Mouse (Mus musculus): ENCODE measurements around the gene Secisbp2l.

Secisbp2l gene

DNA sequence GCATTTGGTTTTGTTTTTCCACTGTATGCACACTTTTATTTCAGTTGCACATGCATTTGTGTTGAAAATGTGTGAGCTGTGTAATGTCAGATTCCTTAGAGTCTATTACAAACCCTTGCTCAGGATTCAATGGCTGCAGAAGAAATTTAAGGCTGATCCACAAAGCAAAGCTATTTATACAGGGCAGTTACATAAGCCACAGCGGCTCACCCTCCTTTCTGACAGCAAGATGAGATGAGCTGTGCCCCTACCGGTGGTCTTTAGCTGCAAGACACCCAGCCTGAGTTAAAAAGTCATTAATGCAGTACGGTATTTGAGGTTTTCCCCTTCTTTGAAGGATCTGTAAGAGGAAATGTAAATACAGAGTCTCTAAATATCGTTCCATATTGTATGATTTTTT is 1.2 kb upstream of the Secisbp2l start:
- DNase-seq (ENCODE audit: low spot score in 2 of 2): no peak

DNA sequence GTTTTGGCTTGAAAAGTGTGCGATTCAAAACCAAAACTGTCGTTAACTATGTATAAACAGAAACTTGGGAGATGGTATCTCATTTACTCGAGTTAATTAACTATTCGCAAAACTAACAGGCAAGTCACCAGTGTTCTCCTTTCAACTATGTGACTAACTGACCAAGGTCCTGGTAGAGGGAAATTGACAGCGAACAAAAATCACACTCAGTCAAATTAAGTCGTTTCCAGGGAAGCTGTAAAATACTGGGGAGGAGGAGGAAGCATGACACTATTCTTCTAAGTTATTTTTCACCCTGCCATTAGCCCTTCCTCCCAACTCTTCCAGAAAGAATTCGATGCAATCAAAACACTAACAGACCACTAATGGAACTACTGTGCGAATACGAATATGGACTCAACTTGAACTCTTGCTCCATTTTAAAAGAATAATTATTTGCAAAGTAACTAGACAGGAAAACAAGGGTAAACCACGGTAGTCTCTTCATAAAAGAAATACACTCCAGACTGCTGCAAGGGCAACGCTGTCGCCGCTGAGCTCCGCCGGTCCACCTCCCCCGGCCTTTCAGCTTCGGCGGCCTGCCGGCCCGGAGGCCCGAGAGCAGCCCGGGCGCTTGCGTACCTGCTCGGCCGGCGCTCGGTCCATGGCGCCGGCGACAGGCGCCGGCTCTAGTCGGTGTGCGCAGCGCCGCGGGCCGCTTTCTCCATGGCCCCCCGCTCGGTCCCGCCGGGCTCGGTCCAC is 522 bp downstream of the Secisbp2l start:
- no peak for DNase-seq (ENCODE audit: low spot score in 2 of 2)

DNA sequence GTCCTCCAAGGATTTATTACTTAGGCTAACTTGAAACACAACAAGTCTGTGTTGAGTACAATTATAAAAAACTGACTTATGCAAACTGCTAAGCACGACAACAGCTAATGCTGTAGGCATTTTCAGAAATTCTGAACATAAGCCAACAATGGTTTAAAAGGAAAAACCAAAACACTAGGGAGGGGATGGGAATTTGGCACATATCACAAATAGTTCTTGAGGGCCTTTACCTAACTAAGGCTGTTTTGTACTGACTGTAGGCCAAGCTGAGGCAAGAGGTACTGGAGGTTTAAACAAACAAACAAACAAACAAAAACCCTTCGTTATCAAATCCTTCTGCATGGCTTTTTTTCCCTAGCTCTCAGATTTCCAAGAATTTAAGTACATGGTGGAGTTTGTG is 1.7 kb downstream of the Secisbp2l start:
- no peak for DNase-seq (ENCODE audit: low spot score in 2 of 2)

DNA sequence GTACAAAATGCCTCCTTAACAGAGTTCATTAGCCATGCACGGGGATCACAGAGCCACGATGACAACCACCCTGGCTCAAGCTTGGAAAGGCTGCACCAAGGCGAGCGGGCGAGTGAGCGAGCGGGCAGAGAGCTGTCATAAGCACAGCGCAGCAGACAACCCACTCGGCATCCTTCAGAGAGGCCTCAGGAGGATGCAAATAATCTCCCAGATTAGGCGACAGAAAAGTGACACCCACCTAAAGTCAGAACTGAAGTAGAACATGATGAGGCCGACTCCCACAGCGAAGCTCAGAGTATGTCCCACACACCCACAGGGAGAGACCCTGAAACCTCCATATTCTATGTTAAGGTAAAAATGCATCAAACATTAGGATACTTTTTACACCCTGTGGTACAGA is 4.3 kb downstream of the Secisbp2l start:
- DNase-seq (ENCODE audit: low spot score in 2 of 2): no peak

DNA sequence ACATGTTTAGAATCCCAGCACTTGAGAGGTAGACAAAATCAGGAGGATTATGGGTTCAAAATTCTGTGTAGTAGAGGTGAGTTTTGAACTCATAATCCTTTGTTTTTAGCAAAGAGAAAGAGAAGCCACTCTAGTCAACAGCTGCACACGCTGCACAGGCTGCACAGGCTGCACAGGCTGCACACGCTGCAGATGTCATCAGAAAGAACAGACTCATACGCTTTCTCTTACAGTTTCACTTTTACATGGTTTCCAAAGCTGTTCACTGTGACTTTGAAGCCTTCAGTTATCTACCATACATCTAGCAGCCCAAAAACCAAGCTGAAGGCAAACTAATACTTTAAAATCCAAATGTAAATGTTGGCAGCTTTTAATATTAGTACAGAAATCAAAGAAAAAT is 5.7 kb downstream of the Secisbp2l start:
- DNase-seq (ENCODE audit: low spot score in 2 of 2): no peak

DNA sequence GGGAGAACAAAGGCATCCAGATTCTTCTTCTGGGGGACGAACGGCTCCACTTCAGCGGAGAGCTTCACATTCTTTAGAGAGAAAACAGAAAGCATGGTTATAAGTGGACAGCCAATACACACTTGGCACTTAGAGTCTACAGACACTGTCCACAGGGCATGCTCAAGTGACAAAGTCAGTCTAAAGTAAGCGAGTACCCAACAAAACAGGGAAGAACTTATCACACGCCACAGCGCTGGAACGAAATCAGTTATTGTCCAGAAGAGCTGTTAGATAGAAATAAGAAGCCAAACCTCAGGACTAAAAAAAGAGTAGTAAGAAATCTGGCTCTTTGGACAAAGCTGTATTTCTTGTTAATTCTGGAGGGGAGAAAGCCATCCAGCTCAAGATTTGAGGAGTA is 7.0 kb downstream of the Secisbp2l start:
- no peak for DNase-seq (ENCODE audit: low spot score in 2 of 2)

DNA sequence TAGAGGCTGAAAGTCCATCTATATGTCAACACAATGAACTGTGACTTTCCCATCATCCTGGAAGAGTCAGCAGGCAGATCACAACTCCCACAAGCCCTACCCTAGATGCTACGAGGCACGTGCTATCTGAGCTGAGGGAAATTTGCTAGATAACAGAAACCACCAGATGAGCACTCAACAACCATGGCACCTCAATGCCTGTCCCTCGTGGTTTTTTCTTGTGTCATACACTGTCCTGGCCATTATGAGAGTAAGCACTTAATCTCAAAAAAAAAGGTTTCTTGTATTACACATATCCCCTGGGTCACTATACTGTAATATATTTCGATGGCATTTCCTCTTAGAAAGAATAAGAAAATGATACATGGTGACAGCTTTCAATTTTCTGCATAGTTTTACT is 7.8 kb downstream of the Secisbp2l start:
- DNase-seq (ENCODE audit: low spot score in 2 of 2): no peak

DNA sequence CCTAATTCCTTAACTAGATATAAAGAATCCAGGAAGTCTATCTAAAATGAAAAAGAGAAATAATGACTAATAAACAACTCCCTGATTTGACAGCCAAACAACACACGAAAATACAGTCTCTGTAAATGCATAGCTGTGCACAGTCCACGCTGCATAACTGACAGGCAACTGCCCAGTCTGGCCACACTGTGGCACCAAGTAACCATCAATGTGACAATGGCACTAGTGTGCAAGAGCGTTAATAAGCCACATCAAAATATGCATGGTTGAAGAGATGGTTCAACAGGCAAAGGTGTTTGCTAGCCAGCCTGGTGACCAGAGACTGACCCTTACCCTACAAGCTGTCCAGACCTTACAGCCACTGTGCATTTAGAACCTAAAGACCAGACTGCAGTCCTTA is 17.6 kb downstream of the Secisbp2l start:
- no peak for DNase-seq (ENCODE audit: low spot score in 2 of 2)

DNA sequence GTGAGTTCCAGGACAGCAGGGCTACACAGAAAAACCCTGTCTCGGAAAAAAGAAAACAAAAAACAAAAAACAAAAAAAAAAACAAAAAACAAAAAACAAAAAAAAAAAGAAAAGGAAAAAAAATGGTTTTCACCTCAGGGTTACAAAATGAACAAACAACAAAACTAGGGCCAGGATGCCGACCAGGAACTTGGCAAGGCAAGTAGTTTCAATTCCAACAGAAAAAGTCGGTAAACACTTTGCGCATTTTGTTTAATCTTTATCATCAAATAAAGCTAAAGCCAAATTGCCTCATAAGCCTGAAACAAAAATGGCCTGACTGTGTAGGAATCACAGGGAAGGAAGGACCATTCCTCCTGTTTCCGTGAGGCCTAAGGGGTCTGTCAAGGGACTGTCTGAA is 18.1 kb downstream of the Secisbp2l start:
- DNase-seq (ENCODE audit: low spot score in 2 of 2): no peak

DNA sequence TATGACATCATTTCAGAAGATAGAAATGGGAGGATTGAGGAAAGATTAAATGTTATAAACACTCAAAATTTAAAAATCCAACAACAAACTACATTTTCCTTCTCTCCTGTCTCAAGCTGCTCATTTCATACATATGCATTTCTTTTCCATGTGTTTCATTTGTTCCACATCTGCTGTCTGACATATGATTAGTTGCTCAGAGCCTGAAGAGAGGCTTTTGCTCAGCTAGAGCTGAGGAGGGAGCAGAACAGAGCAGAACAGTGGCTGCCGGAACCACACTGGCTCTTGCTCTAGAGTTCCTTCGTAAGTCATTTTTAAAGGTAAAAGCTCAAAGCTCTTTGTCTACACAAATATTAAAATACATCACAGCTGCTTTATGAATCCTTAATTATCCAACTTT is 33.3 kb downstream of the Secisbp2l start:
- no peak for DNase-seq (ENCODE audit: low spot score in 2 of 2)

DNA sequence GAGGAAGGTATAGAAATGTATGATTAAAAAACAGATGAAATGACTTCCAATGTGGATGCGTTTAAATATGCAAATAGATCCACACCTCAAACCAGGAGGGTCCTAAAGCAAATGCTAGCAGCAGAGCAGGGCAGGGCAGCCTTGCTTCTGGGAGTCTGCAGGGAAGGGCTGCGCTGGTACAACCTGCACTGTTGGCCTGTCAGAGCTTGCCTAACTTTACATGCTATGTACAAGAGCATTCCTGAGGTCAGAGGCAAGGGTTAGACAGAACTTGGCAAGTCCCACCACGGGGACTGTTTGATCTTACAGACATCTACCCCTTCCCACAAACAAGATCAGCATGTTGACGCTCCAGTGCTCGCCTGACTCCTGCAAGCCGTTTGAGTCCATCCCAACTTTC is 43.3 kb downstream of the Secisbp2l start:
- DNase-seq (ENCODE audit: low spot score in 2 of 2): no peak

DNA sequence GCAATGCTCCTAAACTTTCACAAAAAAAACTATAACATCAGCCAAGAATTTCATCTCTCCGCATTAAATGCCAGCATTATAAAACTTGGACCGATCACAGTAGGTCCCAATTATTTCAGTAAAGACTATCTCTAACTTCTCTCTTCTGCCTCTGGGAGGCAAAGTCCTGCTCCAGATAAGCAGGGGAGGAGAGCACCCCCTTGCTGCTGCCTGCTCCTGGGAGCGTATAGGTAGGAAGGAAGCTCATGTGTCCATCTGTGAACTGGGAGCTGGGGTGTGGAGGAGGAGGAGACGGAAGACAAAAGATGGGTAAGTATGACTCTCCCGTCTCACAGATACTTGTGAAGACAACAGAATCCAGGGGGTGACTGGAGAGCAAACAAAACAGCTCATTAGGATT is 44.0 kb downstream of the Secisbp2l start:
- DNase-seq (ENCODE audit: low spot score in 2 of 2): no peak

DNA sequence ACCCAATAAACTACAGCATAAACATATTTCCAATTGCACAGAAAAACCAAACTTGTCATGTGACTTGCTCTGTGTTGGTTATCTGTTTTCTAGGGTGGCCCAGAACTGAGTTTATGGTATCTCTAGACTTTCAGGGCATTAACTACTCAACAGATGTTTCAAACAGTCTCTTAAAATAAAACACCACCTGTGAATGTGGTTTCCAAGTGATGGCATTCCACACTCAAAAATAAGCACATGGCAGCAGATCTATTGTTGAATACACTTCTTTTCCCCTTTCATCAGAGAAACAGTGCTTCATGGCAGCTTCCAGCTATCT is 46.7 kb downstream of the Secisbp2l start:
- no peak for DNase-seq (ENCODE audit: low spot score in 2 of 2)

DNA sequence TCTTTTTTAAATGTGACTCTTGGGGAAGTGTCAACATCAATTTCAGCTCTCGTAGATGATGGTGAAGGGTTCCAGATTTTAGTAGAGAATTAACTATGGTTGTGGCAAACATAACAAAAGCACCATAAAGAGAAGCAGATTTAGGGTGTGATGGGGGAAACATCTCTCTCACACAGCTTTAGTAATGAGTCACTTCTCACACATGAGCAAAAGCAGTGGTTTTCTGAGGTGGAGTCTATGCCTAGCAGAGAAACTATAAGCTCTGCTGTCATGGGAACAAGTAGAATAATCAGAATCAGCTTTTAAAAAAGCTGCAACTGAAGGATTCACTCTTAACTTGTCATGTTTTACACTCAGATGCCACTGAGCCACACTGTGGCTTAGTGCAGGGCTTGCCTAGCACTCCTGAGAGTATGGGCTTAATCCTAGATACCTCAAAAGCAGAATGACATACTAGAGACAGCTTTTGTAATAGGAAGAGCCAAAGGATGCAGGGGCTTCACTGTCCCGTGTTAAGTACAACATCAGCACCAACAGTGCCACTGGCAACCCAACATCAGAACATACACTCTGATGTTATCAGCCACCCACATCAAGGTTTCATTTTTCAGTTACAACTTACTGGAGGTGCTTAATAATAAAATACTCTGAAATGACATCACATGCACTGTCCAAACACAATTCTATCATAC is 47.2 kb downstream of the Secisbp2l start:
- no peak for DNase-seq (ENCODE audit: low spot score in 2 of 2)

DNA sequence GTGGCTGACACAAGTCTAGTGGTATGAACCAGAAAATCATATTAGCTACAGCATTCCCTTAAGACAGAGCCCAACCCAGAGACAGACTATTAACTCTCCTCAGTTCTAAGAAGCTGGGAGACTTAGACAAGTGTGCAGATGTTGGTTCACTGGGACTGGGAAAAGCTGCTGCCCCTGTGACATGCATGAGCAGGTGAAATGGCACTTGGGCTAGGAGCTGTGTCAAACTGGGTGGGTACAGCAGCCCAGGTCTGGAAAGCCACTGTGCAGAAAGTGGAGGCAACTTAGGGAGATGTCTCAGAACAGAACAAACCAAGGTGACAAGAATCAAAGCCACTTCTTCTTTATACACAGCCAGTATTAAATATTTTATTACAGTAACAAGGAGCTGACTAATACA is 47.9 kb downstream of the Secisbp2l start:
- no peak for DNase-seq (ENCODE audit: low spot score in 2 of 2)

DNA sequence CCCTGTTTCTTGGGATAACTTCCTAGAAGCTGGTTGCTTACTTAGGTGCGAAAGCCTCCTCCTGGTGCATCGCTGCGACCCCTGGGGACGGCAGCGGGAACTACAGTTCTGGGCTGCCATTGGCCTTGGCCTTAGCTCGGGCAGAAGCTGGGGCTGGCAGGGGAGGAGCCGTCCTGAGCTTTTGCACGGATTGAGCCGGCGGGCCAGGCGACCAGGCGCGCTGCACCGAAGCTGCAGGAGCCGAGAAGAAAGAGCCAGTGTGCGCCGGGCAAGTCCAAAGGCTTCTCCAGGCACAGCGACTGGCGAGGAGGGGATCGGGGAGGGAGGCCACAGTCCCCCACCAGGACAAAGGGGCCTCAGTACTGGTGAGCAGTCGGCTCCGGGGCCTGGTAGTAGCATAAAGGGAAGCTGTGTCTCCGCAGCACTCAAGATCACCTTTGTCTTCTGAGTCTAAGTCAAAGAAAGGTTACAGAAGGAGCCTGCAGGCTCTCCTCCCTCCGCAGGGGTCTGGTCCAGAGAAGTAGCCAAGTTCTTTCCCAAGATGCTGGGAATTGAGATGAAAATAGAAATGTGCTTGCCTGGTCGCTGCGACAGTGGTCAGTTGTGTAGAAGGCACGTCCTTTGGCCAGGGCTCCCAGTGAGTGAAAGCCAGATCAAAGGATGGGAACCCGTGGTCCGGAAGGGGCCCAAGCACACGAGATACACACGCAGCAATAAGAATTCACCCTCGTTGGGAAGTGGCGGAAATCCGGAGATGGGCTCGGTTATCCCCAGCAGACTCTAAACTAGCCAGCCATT is 50.7 kb downstream of the Secisbp2l start:
- peak; percentile 92 to 93 for DNase-seq (ENCODE audit: low spot score in 2 of 2)

DNA sequence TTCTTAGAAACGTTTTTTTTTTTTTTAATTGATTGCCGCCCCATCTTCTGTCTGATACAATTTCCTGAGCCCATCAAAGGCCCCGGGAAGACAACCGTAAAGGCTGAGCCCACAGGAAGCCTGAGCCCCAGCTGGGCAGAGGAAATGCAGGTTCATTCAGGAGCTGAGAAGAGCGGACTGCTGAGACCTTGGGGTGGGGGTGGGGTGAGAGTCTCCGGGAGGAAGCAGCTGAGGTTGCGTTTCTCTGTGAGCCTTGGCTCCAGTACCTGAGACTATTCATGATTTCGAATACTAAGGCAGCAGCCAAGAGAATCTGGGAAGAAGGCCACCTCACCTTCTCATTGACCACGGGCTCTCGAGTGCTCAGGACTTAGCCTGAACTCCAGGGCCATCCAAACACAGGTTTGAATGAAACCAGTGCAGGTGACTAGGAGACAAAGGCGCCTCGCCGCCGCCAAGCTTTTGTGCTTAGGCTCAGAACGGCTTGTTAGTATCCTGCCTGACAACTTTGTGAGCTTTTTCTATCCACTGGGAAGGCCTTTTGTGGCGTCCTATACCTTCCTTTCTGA is 58.0 kb downstream of the Secisbp2l start:
- no peak for DNase-seq (ENCODE audit: low spot score in 2 of 2)

DNA sequence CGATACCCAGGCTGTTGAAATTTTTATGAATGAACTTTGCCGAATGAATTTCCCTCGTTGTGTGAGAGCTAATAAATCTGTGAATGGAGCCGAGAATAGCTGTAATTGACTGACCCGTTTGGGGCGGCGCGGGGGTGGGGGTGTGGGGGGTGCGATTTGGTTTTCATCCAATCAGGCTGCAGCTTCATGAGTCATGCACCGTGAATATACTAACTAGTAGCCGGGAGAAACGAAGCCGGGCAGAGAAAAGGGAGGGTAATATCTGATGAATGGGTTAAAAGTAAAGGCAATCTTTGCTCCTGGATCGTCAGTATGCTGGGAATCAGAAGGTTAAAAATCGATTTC is 58.6 kb downstream of the Secisbp2l start, which contains the start of gene Shc4:
Shc4 (minus strand) TSS at position 63 of the 345 bp plus-strand sequence.
- no peak for DNase-seq (ENCODE audit: low spot score in 2 of 2)

DNA sequence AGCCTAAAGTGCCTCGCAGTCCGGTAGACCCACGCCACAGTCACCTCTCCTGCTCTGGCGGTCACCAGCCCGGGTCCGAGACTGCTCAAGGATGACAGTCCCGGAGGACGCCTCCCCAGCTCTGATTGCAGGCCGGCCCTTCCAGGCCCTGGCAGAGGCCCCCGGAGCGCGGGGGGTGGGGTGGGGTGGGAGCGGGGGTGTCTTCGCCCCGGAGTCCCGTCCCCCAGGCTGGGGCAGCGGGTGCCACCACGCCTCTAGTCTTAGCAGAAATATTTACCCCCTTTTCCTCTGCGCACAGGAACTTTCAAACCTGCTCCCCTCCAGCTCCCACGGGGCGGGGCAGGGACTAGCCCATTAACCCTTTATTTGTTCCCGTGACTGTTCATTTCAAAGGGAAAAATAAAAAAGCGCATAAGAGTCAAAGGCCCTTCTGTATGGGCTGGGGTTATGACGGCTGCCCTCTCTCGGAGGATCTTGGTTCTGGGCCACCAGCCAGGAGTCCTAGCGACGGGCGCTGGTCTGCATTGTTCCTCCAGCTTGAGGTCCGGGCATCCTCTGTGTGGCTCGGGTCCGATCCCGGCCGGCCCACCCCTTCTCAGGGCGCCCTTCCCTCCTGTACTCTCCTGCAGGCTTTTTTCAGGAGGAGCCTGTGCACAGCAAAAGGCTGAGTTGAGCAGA is 59.1 kb downstream of the Secisbp2l start:
- DNase-seq (ENCODE audit: low spot score in 2 of 2): no peak

DNA sequence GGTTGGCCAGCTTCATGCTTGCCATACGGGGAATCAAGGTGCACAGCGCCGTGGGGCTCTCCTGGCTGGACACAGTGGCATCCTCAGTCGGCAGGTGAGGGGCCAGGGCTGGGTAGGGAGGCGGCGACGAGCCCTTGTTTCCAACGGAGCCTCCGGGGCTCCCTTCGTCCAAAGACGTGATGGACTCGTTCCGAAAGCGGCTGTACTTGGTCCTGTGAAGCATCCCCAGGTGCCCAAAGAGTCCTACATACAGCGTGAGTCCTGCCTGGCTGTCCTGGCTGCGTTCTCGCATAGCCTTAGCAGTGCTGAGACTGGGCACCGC is 59.6 kb downstream of the Secisbp2l start:
- no peak for DNase-seq (ENCODE audit: low spot score in 2 of 2)

DNA sequence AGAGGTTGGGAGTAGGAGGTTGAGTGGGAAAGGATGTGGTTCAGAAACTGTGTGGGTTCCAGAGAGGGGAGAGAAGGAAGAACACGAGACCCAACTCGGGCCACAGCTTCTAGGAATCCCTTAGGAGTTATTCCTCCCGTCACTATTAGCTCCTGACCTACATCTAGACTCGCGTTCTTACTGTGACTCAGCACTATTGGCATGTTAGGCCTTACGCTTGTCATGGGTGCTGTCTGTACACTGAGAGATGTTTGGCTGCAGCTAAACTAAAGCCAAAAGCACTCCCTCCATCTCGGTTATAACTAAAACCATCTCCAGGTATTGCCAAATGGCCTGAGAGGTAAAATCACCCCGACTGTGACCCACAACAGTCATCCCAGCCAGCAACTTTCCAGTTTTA is 66.1 kb downstream of the Secisbp2l start:
- DNase-seq (ENCODE audit: low spot score in 2 of 2): no peak

DNA sequence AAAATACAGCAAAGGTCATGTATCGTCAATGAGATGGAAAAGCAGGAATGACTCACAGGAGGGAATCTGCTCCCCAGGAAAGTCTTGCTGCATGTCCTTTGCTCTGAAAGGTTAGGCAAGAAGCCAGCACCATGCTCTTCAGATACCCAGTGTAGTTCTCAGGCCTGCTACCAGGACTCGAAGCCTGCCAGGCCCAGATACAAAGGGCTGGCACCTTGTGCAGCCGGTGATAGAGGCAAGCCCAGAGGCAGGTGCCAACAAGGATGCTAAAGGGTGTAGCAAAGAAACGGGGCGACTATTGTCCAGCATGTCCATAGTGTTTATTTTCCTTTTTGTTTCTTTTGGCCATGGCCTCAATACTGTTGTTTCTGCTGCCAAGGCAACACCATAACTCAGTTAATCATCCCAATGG is 76.2 kb downstream of the Secisbp2l start:
- DNase-seq (ENCODE audit: low spot score in 2 of 2): no peak
